Mouse (Mus musculus) thymus, adult 2 months (tissue): ENCODE data around the gene Mrtfa. TPM values are rescaled to one million over a fixed set of nuclear protein-coding genes. Genes with fewer than 3 reads are reported as not detected.

ENCODE experiments used
- DNase-seq: peaks from one replicate; pipeline ENCODE4 v3.0.0; 2021
- H3K27ac ChIP-seq: fragments of 200-500 bp; 2 replicates; pipeline ENCODE4 v1.5.1; 2012; ENCODE audit warnings: low read length, control low read depth; ENCODE audit not compliant: control insufficient read depth, insufficient read depth
- H3K27me3 ChIP-seq: fragments of 200-500 bp; 2 replicates; pipeline ENCODE4 v1.6.1; 2012; ENCODE audit warnings: mild to moderate bottlenecking, low read length, moderate library complexity, mixed read lengths; ENCODE audit not compliant: control insufficient read depth, insufficient read depth
- H3K36me3 ChIP-seq: fragments of 200-500 bp; 2 replicates; pipeline ENCODE4 v1.6.1; 2012; ENCODE audit warnings: mild to moderate bottlenecking, low read length, moderate library complexity; ENCODE audit not compliant: control insufficient read depth, insufficient read depth
- H3K4me1 ChIP-seq: fragments of 200-500 bp; replicated peaks from 2 replicates; pipeline ENCODE4 v1.6.1; 2012; ENCODE audit warnings: low read length; ENCODE audit not compliant: control insufficient read depth, insufficient read depth
- H3K4me3 ChIP-seq: fragments of 200-500 bp; 2 replicates; pipeline ENCODE4 v1.5.1; 2012; ENCODE audit warnings: mild to moderate bottlenecking, low read length, control low read depth, moderate library complexity; ENCODE audit not compliant: control insufficient read depth, insufficient read depth
- CTCF ChIP-seq: fragments of 200-500 bp; IDR thresholded peaks from 2 replicates; pipeline ENCODE4 v1.5.1; 2012; ENCODE audit warnings: mild to moderate bottlenecking, control low read depth, low read length, moderate library complexity, borderline replicate concordance; ENCODE audit not compliant: control insufficient read depth, poor library complexity, insufficient read depth; ENCODE audit errors: extremely low read depth
- POLR2A ChIP-seq: fragments of 200-500 bp; IDR thresholded peaks from 2 replicates; pipeline ENCODE4 v1.6.1; 2012; ENCODE audit warnings: mild to moderate bottlenecking, low read length, control low read depth, moderate library complexity; ENCODE audit not compliant: control insufficient read depth, poor library complexity, insufficient read depth; ENCODE audit errors: extremely low read depth
- WGBS: fragments of 180-500 bp; shearing (Covaris S2); methylation state at CpG from one replicate; pipeline ENCODE4 v1.1.7; 2018; 5-methylcytosine and 5-hydroxymethylcytosine counted together
- polyA plus RNA-seq: library from polyadenylated mRNA; depleted of rRNA; stranded (reverse); fragments of >200 nt; gene quantifications from 2 replicates; pipeline ENCODE4 v1.2.3, GENCODE M21; 2012

The Mrtfa gene
- polyA plus RNA-seq, 1 experiment, result 114 TPM

- no peaks in the 10 kb centered on the region for H3K27me3 ChIP-seq
- no peak for TF ChIP-seq CTCF
- H3K4me1 ChIP-seq, result peaks cover 10% of the 10 kb centered on the region
- WGBS, result 23% methylated on average over 9 of the region's 9 CpGs
- H3K4me3 ChIP-seq, result peak overlapping the region; percentile 62
- DNase-seq, result no peak
- H3K27ac ChIP-seq, result peak overlapping the region; percentile 75
- H3K36me3 ChIP-seq, result no peaks in the 10 kb centered on the region
These were observed 746 bp upstream of the Mrtfa start for GRCm38 (mm10) chr15:81191303-81191702.

- no peaks in the 10 kb centered on the region for H3K36me3 ChIP-seq
- TF ChIP-seq POLR2A (no peak), CTCF (no peak)
- WGBS, result under 1% methylated on average over 46 of the region's 46 CpGs
- H3K4me1 ChIP-seq, result peaks cover 7% of the 10 kb centered on the region
- no peak for DNase-seq
- no peaks in the 10 kb centered on the region for H3K27me3 ChIP-seq
- no peak overlapping the region for H3K27ac ChIP-seq
- H3K4me3 ChIP-seq, result peak overlapping the region; percentile 89
These were observed 437 bp downstream of the Mrtfa start for GRCm38 (mm10) chr15:81190011-81190629.

- Histone ChIP-seq H3K36me3 (no peaks in the 10 kb centered on the region), H3K4me1 (peaks cover 7% of the 10 kb centered on the region), H3K4me3 (no peak overlapping the region), H3K27me3 (no peaks in the 10 kb centered on the region), H3K27ac (no peak overlapping the region)
- DNase-seq, result no peak
- TF ChIP-seq POLR2A (no peak), CTCF (no peak)
- WGBS, result 99% methylated on average over 2 of the region's 2 CpGs
These were observed 1.5 kb downstream of the Mrtfa start for GRCm38 (mm10) chr15:81189061-81189460.

GRCm38 (mm10) chr15:81184913-81185312 lies 5.6 kb downstream of the Mrtfa start:
- Histone ChIP-seq H3K4me1 (no peaks in the 10 kb centered on the region), H3K4me3 (no peak overlapping the region), H3K36me3 (no peaks in the 10 kb centered on the region), H3K27ac (no peak overlapping the region), H3K27me3 (no peaks in the 10 kb centered on the region)
- WGBS, result 70% methylated on average over 1 of the region's 1 CpGs
- TF ChIP-seq POLR2A, result no peak
- TF ChIP-seq CTCF, result no peak
- DNase-seq, result no peak

DNA sequence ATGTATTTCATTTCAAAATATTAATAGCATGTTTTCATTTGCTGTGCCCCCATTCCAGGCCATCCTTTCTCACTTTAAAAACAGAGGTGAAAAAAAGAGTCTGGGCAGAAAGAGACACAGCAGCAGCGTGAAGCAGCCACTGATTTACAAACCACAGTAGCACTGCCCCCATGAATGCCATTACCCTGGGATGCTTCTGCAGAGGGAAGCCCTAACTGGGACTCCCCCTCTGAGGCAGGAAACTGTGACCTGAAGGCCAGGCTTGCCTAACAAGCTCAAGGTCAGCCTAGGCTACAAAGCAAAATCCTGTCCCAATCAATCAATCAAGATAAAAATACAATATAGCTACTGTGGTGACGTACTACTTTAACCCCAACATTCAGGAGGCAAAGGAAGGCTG lies 9.3 kb downstream of the Mrtfa start:
- no peak overlapping the region for H3K4me3 ChIP-seq
- no peaks in the 10 kb centered on the region for H3K27me3 ChIP-seq
- no peak for DNase-seq
- H3K36me3 ChIP-seq, result no peaks in the 10 kb centered on the region
- 0 out of 2 replicates have a peak, but pooled peaks cover 2% of the 10 kb centered on the region for H3K4me1 ChIP-seq
- no peak for TF ChIP-seq CTCF
- no peak for TF ChIP-seq POLR2A
- 86% methylated on average over 2 of the region's 2 CpGs for WGBS
- H3K27ac ChIP-seq, result no peak overlapping the region

GRCm38 (mm10) chr15:81179523-81179922 lies 11.0 kb downstream of the Mrtfa start:
- Histone ChIP-seq H3K27me3 (no peaks in the 10 kb centered on the region), H3K4me3 (no peak overlapping the region), H3K27ac (no peak overlapping the region), H3K36me3 (no peaks in the 10 kb centered on the region), H3K4me1 (0 out of 2 replicates have a peak, but pooled peaks cover 2% of the 10 kb centered on the region)
- 70% methylated on average over 2 of the region's 2 CpGs for WGBS
- DNase-seq, result no peak
- no peak for TF ChIP-seq CTCF
- TF ChIP-seq POLR2A, result no peak

- DNase-seq, result no peak
- Histone ChIP-seq H3K36me3 (no peaks in the 10 kb centered on the region), H3K4me1 (0 out of 2 replicates have a peak, but pooled peaks cover 2% of the 10 kb centered on the region), H3K27me3 (no peaks in the 10 kb centered on the region), H3K4me3 (no peak overlapping the region), H3K27ac (no peak overlapping the region)
- TF ChIP-seq CTCF (no peak), POLR2A (no peak)
- 90% methylated on average over 11 of the region's 11 CpGs for WGBS
These were observed 11.9 kb downstream of the Mrtfa start for GRCm38 (mm10) chr15:81178703-81179102.
